ENCODE assay signal across 10 mouse cellular contexts in the genomic region with DNA sequence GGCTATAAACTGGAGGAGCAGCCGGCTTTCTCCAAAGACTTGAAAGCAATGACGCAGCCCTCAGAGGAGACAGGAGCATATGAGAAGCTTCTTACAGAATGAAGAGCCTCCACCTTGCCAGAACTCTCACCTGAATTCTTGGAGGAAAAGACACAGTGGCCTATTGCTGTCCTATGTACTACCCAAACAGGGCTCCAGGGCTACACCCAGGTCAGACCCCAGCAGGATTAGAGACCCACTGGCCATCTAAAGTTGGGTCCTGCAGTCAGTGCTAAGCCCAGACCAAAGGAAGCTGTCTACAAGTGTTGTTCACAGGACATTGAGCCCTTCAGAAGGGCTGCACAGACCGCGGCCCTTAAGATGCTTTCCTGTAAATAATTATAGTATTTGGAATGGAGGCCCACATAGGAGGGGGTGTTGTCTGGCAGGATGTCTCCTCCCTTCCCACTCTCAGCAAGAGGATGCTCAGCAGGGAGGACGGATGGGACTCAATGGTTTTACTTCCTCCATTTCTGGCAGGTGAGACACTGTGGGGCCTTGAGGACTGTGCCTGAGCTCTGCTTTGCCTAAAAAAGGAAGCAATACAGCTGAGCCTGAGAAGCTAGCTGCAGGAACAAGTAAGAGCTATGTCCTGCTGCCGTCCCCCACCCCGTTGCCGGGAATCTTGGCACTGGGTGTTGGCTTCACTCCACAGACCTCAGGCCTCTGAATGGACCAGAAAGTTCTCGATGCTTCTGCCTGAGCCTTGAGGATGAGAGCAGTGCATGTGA. TPM values are rescaled to one million over a fixed set of nuclear protein-coding genes. Genes with fewer than 3 reads are reported as not detected.
DNase-seq lines count a peak whose midpoint lies in the region; ATAC-seq and TF ChIP-seq lines count a peak whose summit lies in the region.
"Had no signal": no experiment of that assay in that cellular context is flagged by ENCODE, and none has a peak within 500 bp of the region (broad histone marks: within the 10 kb centered on the region; RNA-seq: fewer than 3 reads in every experiment).

No protein-coding gene starts in this region.

- peaks cover 6% of the 10 kb centered on the region for H3K4me1 ChIP-seq in neural tube, embryonic 11.5 days (ENCODE audit: control insufficient read depth, insufficient read depth, low read length)
- peaks cover 21% of the 10 kb centered on the region for H3K4me1 ChIP-seq in embryonic facial prominence, embryonic 14.5 days (ENCODE audit: control insufficient read depth, insufficient read depth, low read length)
- H3K4me1 ChIP-seq in heart, embryonic 10.5 days: peaks cover 48% of the 10 kb centered on the region
- peaks cover 39% of the 10 kb centered on the region for H3K4me1 ChIP-seq in kidney, adult 2 months (ENCODE audit: control insufficient read depth, insufficient read depth, low read length)
- peaks cover 30% of the 10 kb centered on the region for H3K4me1 ChIP-seq in lung, embryonic 14.5 days (ENCODE audit: insufficient read depth)

- H3K27ac ChIP-seq in neural tube, embryonic 11.5 days (ENCODE audit: low read depth, low read length): no peak overlapping the region; the same call in 1 of the 2 replicates
- H3K27ac ChIP-seq in embryonic facial prominence, embryonic 14.5 days (replicated peaks; ENCODE audit: low read depth, low read length): peak overlapping the region; percentile 19; the same call in 1 of the 2 replicates
- H3K27ac ChIP-seq in heart, embryonic 10.5 days: peak overlapping the region; percentile 59; the same call in 1 of the 2 replicates
- peak overlapping the region; percentile 42; the same call in 1 of the 2 replicates for H3K27ac ChIP-seq in kidney, adult 2 months (ENCODE audit: insufficient read depth, low read depth, low read length)
- H3K27ac ChIP-seq in lung, embryonic 14.5 days (ENCODE audit: low read depth): peak overlapping the region; percentile 69

- TF ChIP-seq CTCF in kidney, adult 2 months (conservative IDR thresholded peaks at IDR 0.05; ENCODE audit: insufficient read depth, insufficient read length, low read depth, low read length): no peak
- no peak for TF ChIP-seq CTCF in lung, embryonic 14.5 days (IDR thresholded peaks at IDR 0.05; ENCODE audit: low read depth)

- DNase-seq in neural tube, embryonic 11.5 days (ENCODE audit: low spot score): no peak
- no peak for DNase-seq in neural tube, embryonic 10.5 days (ENCODE audit: extremely low spot score, low spot score)
- peak; percentile 40 for DNase-seq in embryonic facial prominence, embryonic 14.5 days (ENCODE audit: low spot score)
- DNase-seq in heart, embryonic 10.5 days (ENCODE audit: low spot score): no peak
- peak; percentile 84 for DNase-seq in kidney, adult 2 months
- peak; percentile 73 for DNase-seq in lung, embryonic 14.5 days
- peak; percentile 33 for DNase-seq in right cerebral cortex, postnatal 25 days

- H3K4me3 ChIP-seq in neural tube, embryonic 11.5 days (ENCODE audit: low read depth, low read length): no peak overlapping the region
- peak overlapping the region; percentile 44 for H3K4me3 ChIP-seq in embryonic facial prominence, embryonic 14.5 days (ENCODE audit: low read depth, low read length)
- peak overlapping the region; percentile 59; the same call in 1 of the 2 replicates for H3K4me3 ChIP-seq in heart, embryonic 10.5 days
- H3K4me3 ChIP-seq in kidney, adult 2 months (ENCODE audit: insufficient read depth, low read depth, low read length): no peak overlapping the region
- peak overlapping the region; percentile 36 for H3K4me3 ChIP-seq in lung, embryonic 14.5 days (ENCODE audit: low read depth, low read length)

- ATAC-seq in neural tube, embryonic 11.5 days (ENCODE audit: insufficient read depth, low FRiP score, low TSS enrichment): no peak
- no peak for ATAC-seq in embryonic facial prominence, embryonic 14.5 days (ENCODE audit: low read depth)
- ATAC-seq in lung, embryonic 14.5 days (ENCODE audit: insufficient read depth): 0 out of 2 replicates have a peak, but pooled peaks have one; percentile 7
- ATAC-seq in megakaryocyte-erythroid progenitor cell, adult 5-6 weeks (replicated peaks; ENCODE audit: low FRiP score, low TSS enrichment, poor library complexity, severe bottlenecking): no peak
- ATAC-seq: Patski had no signal

- no peak for TF ChIP-seq POLR2A in kidney, adult 2 months (IDR thresholded peaks at IDR 0.05; ENCODE audit: low read depth, low read length)

- H3K9ac ChIP-seq in neural tube, embryonic 11.5 days (ENCODE audit: low read length): peak overlapping the region; percentile 44; the same call in 1 of the 2 replicates
- H3K9ac ChIP-seq in embryonic facial prominence, embryonic 14.5 days (ENCODE audit: low read depth, low read length): peak overlapping the region; percentile 28; the same call in 1 of the 2 replicates
- no peak overlapping the region for H3K9ac ChIP-seq in lung, embryonic 14.5 days

- WGBS in neural tube, embryonic 11.5 days: 64% methylated on average over 9 of the region's 9 CpGs
- 46% methylated on average over 9 of the region's 9 CpGs for WGBS in embryonic facial prominence, embryonic 14.5 days
- 52% methylated on average over 9 of the region's 9 CpGs for whole genome bisulfite sequencing in heart, embryonic 10.5 days
- WGBS in kidney, adult 2 months: 21% methylated on average over 9 of the region's 9 CpGs
- WGBS in lung, embryonic 14.5 days: 32% methylated on average over 9 of the region's 9 CpGs

- no peaks in the 10 kb centered on the region for H3K36me3 ChIP-seq in neural tube, embryonic 11.5 days (ENCODE audit: control insufficient read depth, insufficient read depth, low read length)
- H3K36me3 ChIP-seq in embryonic facial prominence, embryonic 14.5 days (ENCODE audit: control insufficient read depth, insufficient read depth, low read length): no peaks in the 10 kb centered on the region
- no peaks in the 10 kb centered on the region for H3K36me3 ChIP-seq in heart, embryonic 10.5 days
- no peaks in the 10 kb centered on the region for H3K36me3 ChIP-seq in kidney, adult 2 months (ENCODE audit: control insufficient read depth, insufficient read depth, low read length)
- H3K36me3 ChIP-seq in lung, embryonic 14.5 days (ENCODE audit: insufficient read depth): no peaks in the 10 kb centered on the region

- H3K4me2 ChIP-seq in neural tube, embryonic 11.5 days (ENCODE audit: low read depth): peak overlapping the region; percentile 68
- H3K4me2 ChIP-seq in embryonic facial prominence, embryonic 14.5 days (ENCODE audit: low read depth, low read length): peak overlapping the region; percentile 85
- H3K4me2 ChIP-seq in lung, embryonic 14.5 days: peak overlapping the region; percentile 73

- no peaks in the 10 kb centered on the region for H3K27me3 ChIP-seq in neural tube, embryonic 11.5 days (ENCODE audit: control insufficient read depth, insufficient read depth, low read length)
- H3K27me3 ChIP-seq in embryonic facial prominence, embryonic 14.5 days (replicated peaks; ENCODE audit: control insufficient read depth, insufficient read depth, low read length): no peaks in the 10 kb centered on the region
- H3K27me3 ChIP-seq in heart, embryonic 10.5 days (ENCODE audit: insufficient read depth, poor library complexity, severe bottlenecking): peaks cover 56% of the 10 kb centered on the region
- H3K27me3 ChIP-seq in kidney, adult 2 months (replicated peaks; ENCODE audit: control insufficient read depth, insufficient read depth, low read length): no peaks in the 10 kb centered on the region
- peaks cover 14% of the 10 kb centered on the region for H3K27me3 ChIP-seq in lung, embryonic 14.5 days (ENCODE audit: insufficient read depth, low read length)
- H3K27me3 ChIP-seq: Patski had no signal

- no peaks in the 10 kb centered on the region for H3K9me3 ChIP-seq in neural tube, embryonic 11.5 days (ENCODE audit: control insufficient read depth, low read length)
- no peaks in the 10 kb centered on the region for H3K9me3 ChIP-seq in embryonic facial prominence, embryonic 14.5 days (ENCODE audit: control insufficient read depth, low read length)
- H3K9me3 ChIP-seq in heart, embryonic 10.5 days: no peaks in the 10 kb centered on the region
- H3K9me3 ChIP-seq in lung, embryonic 14.5 days (ENCODE audit: low read depth, low read length): no peaks in the 10 kb centered on the region

RNA-seq across cellular contexts. Expression of a gene that starts 0.7 kb away (rescaled TPM):
- 11.7 and 13.1 TPM in 2 replicates for polyA plus RNA-seq in neural tube, embryonic 11.5 days (2014; fragmentation: Nextera tagmentation; extraction: Ambion mirVana)
- 12.7 and 14.9 TPM in 2 replicates for polyA plus RNA-seq in embryonic facial prominence, embryonic 14.5 days (2014; fragmentation: Nextera tagmentation; extraction: Ambion mirVana)
- 2.1 and 3.1 TPM in 2 replicates for polyA plus RNA-seq in heart, embryonic 10.5 days (2016; fragmentation: Nextera tagmentation; extraction: Ambion mirVana)
- 21.8 and 27.2 TPM in 2 replicates for polyA plus RNA-seq in kidney, adult 2 months (2012; rRNA removed)
- polyA plus RNA-seq in lung, embryonic 14.5 days (2014; fragmentation: Nextera tagmentation; extraction: Ambion mirVana): 8.7 and 8.9 TPM in 2 replicates
- total RNA-seq in megakaryocyte-erythroid progenitor cell, adult 5-6 weeks (2014; fragmentation: Nextera tagmentation): not detected in 2 replicates
- total RNA-seq in megakaryocyte-erythroid progenitor cell, adult 5-6 weeks (2017): 0.08 and 0.19 TPM in 2 replicates

RNA-seq across cellular contexts. Expression of a gene that starts 10.5 kb away (rescaled TPM):
- polyA plus RNA-seq in neural tube, embryonic 11.5 days (2014; fragmentation: Nextera tagmentation; extraction: Ambion mirVana): 0.33 and 0.49 TPM in 2 replicates
- polyA plus RNA-seq in embryonic facial prominence, embryonic 14.5 days (2014; fragmentation: Nextera tagmentation; extraction: Ambion mirVana): 0.92 and 1.2 TPM in 2 replicates
- 2.1 and 4.7 TPM in 2 replicates for polyA plus RNA-seq in heart, embryonic 10.5 days (2016; fragmentation: Nextera tagmentation; extraction: Ambion mirVana)
- polyA plus RNA-seq in kidney, adult 2 months (2012; rRNA removed): 1.8 and 2.4 TPM in 2 replicates
- 0.12 and 0.15 TPM in 2 replicates for polyA plus RNA-seq in lung, embryonic 14.5 days (2014; fragmentation: Nextera tagmentation; extraction: Ambion mirVana)
- not detected in 2 replicates for total RNA-seq in megakaryocyte-erythroid progenitor cell, adult 5-6 weeks (2014; fragmentation: Nextera tagmentation)
- total RNA-seq in megakaryocyte-erythroid progenitor cell, adult 5-6 weeks (2017): 0.09 TPM in 1 of 2 replicates, not detected in the other

RNA-seq across cellular contexts. Expression of a gene that starts 14.3 kb away (rescaled TPM):
- polyA plus RNA-seq in neural tube, embryonic 11.5 days (2014; fragmentation: Nextera tagmentation; extraction: Ambion mirVana): 92.4 and 101 TPM in 2 replicates
- polyA plus RNA-seq in embryonic facial prominence, embryonic 14.5 days (2014; fragmentation: Nextera tagmentation; extraction: Ambion mirVana): 77.0 and 77.9 TPM in 2 replicates
- 133 and 147 TPM in 2 replicates for polyA plus RNA-seq in heart, embryonic 10.5 days (2016; fragmentation: Nextera tagmentation; extraction: Ambion mirVana)
- polyA plus RNA-seq in kidney, adult 2 months (2012; rRNA removed): 130 and 145 TPM in 2 replicates
- polyA plus RNA-seq in lung, embryonic 14.5 days (2014; fragmentation: Nextera tagmentation; extraction: Ambion mirVana): 96.6 and 102 TPM in 2 replicates
- total RNA-seq in megakaryocyte-erythroid progenitor cell, adult 5-6 weeks (2014; fragmentation: Nextera tagmentation): 123 and 206 TPM in 2 replicates
- 95.3 and 123 TPM in 2 replicates for total RNA-seq in megakaryocyte-erythroid progenitor cell, adult 5-6 weeks (2017)

RNA-seq across cellular contexts. Expression of a gene that starts 15.1 kb away (rescaled TPM):
- not detected in 2 replicates for polyA plus RNA-seq in neural tube, embryonic 11.5 days (2014; fragmentation: Nextera tagmentation; extraction: Ambion mirVana)
- polyA plus RNA-seq in embryonic facial prominence, embryonic 14.5 days (2014; fragmentation: Nextera tagmentation; extraction: Ambion mirVana): not detected in 2 replicates
- not detected in 2 replicates for polyA plus RNA-seq in heart, embryonic 10.5 days (2016; fragmentation: Nextera tagmentation; extraction: Ambion mirVana)
- polyA plus RNA-seq in kidney, adult 2 months (2012; rRNA removed): 2.8 and 3.2 TPM in 2 replicates
- polyA plus RNA-seq in lung, embryonic 14.5 days (2014; fragmentation: Nextera tagmentation; extraction: Ambion mirVana): not detected in 2 replicates
- total RNA-seq in megakaryocyte-erythroid progenitor cell, adult 5-6 weeks (2014; fragmentation: Nextera tagmentation): not detected in 2 replicates
- not detected in 2 replicates for total RNA-seq in megakaryocyte-erythroid progenitor cell, adult 5-6 weeks (2017)
- total RNA-seq: left cerebral cortex, postnatal 10 days had no signal
- polyA plus RNA-seq: Patski had no signal

RNA-seq across cellular contexts. Expression of a gene that starts 27.5 kb away (rescaled TPM):
- polyA plus RNA-seq in neural tube, embryonic 11.5 days (2014; fragmentation: Nextera tagmentation; extraction: Ambion mirVana): 225 and 246 TPM in 2 replicates
- polyA plus RNA-seq in embryonic facial prominence, embryonic 14.5 days (2014; fragmentation: Nextera tagmentation; extraction: Ambion mirVana): 199 and 219 TPM in 2 replicates
- 176 and 226 TPM in 2 replicates for polyA plus RNA-seq in heart, embryonic 10.5 days (2016; fragmentation: Nextera tagmentation; extraction: Ambion mirVana)
- polyA plus RNA-seq in kidney, adult 2 months (2012; rRNA removed): 83.1 and 91.1 TPM in 2 replicates
- polyA plus RNA-seq in lung, embryonic 14.5 days (2014; fragmentation: Nextera tagmentation; extraction: Ambion mirVana): 226 and 231 TPM in 2 replicates
- 189 and 239 TPM in 2 replicates for total RNA-seq in megakaryocyte-erythroid progenitor cell, adult 5-6 weeks (2014; fragmentation: Nextera tagmentation)
- total RNA-seq in megakaryocyte-erythroid progenitor cell, adult 5-6 weeks (2017): 78.5 and 90.1 TPM in 2 replicates

Comparison
In these comparisons a context has a peak if more than half of its experiments do, and no peak if none do; other contexts are left out.
1. DNase-seq: peak in embryonic facial prominence, embryonic 14.5 days (single experiment), kidney, adult 2 months (single experiment), lung, embryonic 14.5 days (single experiment) and right cerebral cortex, postnatal 25 days (single experiment); none in neural tube, embryonic 11.5 days (single experiment), neural tube, embryonic 10.5 days (single experiment) and heart, embryonic 10.5 days (single experiment).
2. H3K4me3 ChIP-seq: peak in embryonic facial prominence, embryonic 14.5 days (single experiment), heart, embryonic 10.5 days (single experiment) and lung, embryonic 14.5 days (single experiment); none in neural tube, embryonic 11.5 days (single experiment) and kidney, adult 2 months (single experiment).
3. Peak in every context shown above with its lines, with median percentiles within 50 percentile points of each other: H3K4me2 ChIP-seq.